In the genomic region with DNA sequence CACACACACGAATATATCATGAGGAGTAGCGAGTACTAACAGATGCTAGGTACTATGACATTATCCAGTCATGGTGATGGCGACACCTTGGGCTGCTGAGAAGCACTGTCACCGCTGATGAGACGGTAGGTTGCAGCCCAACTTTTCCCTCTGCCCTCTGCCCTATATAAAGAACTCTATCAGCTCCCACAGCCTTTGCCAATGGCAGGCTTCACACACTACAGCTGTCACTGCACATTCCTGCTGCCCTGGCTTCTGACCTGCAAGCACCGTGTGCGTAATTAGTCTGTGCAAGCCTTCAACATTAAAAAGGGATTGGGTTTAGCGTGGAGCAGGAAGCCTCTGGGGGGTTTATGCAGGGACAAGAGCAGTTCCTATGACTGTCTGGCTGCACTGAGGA, we compare ENCODE assay signal across 21 mouse cellular contexts. TPM values are rescaled to one million over a fixed set of nuclear protein-coding genes. Genes with fewer than 3 reads are reported as not detected.
DNase-seq lines count a peak whose midpoint lies in the region; ATAC-seq and TF ChIP-seq lines count a peak whose summit lies in the region.
"Had no signal": no experiment of that assay in that cellular context is flagged by ENCODE, and none has a peak within 500 bp of the region (broad histone marks: within the 10 kb centered on the region; RNA-seq: fewer than 3 reads in every experiment).

No protein-coding gene starts in this region.

- TF ChIP-seq POLR2A in heart, adult 2 months (IDR thresholded peaks at IDR 0.05; ENCODE audit: insufficient read depth, low read depth, low read length): no peak

- no peaks in the 10 kb centered on the region for H3K79me2 ChIP-seq in heart, adult 2 months (replicated peaks; ENCODE audit: control insufficient read depth, insufficient read depth, low read length)

- ATAC-seq in heart, embryonic 16.5 days (replicated peaks; ENCODE audit: extremely low read depth, insufficient read depth, low FRiP score): peak; percentile 87
- ATAC-seq: forebrain, embryonic 14.5 days; intestine, embryonic 16.5 days had no signal

- no peak overlapping the region for H3K27ac ChIP-seq in heart, adult 2 months
- peak overlapping the region; percentile 20; the same call in 1 of the 2 replicates for H3K27ac ChIP-seq in heart, embryonic 16.5 days (ENCODE audit: low read length)
- H3K27ac ChIP-seq: embryonic facial prominence, embryonic 15.5 days; forebrain, embryonic 10.5 days; heart, embryonic 13.5 days; hindbrain, embryonic 15.5 days; kidney, embryonic 15.5 days had no signal

- 65% methylated on average over 8 of the region's 8 CpGs for whole genome bisulfite sequencing in heart, adult 2 months
- WGBS in heart, embryonic 16.5 days: 44% methylated on average over 8 of the region's 8 CpGs

- no peak overlapping the region for H3K9ac ChIP-seq in heart, adult 2 months (ENCODE audit: low read depth, low read length)
- no peak overlapping the region for H3K9ac ChIP-seq in heart, embryonic 16.5 days (ENCODE audit: low read length)
- H3K9ac ChIP-seq: embryonic facial prominence, embryonic 15.5 days; heart, embryonic 13.5 days; hindbrain, embryonic 15.5 days; kidney, embryonic 15.5 days had no signal

- H3K4me2 ChIP-seq in heart, embryonic 16.5 days (ENCODE audit: low read depth, low read length): no peak overlapping the region
- H3K4me2 ChIP-seq: embryonic facial prominence, embryonic 15.5 days; heart, embryonic 13.5 days; hindbrain, embryonic 15.5 days; kidney, embryonic 15.5 days had no signal

- H3K4me1 ChIP-seq in heart, adult 2 months (ENCODE audit: control insufficient read depth, insufficient read depth, low read length): no peaks in the 10 kb centered on the region
- H3K4me1 ChIP-seq in heart, embryonic 16.5 days (ENCODE audit: control insufficient read depth, insufficient read depth, low read length): 0 out of 2 replicates have a peak, but pooled peaks cover 4% of the 10 kb centered on the region
- H3K4me1 ChIP-seq: embryonic facial prominence, embryonic 15.5 days; forebrain, embryonic 10.5 days; heart, embryonic 13.5 days; hindbrain, embryonic 15.5 days; kidney, embryonic 15.5 days had no signal

- peak in 1 of 2 experiments; percentile 16 for DNase-seq in heart, adult 2 months
- DNase-seq in heart, postnatal 25 days (ENCODE audit: low spot score): no peak
- no peak for DNase-seq in heart, adult 8-10 months (ENCODE audit: low spot score)
- DNase-seq in heart, postnatal 4 days: peak; percentile 38
- DNase-seq in adrenal gland, postnatal 36 days: no peak
- no peak for DNase-seq in right cerebral cortex, postnatal 10 days (ENCODE audit: low spot score in 2 of 2)
- DNase-seq: adrenal gland, adult 8-10 months; cerebellum, adult 11 months; cerebellum, adult 8-10 months; cerebellum, postnatal 14 days; embryo, embryonic 11 days; kidney, adult 2 months had no signal

- no peaks in the 10 kb centered on the region for H3K9me3 ChIP-seq in heart, embryonic 16.5 days (replicated peaks; ENCODE audit: control insufficient read depth, low read length)
- H3K9me3 ChIP-seq: embryonic facial prominence, embryonic 15.5 days; forebrain, embryonic 10.5 days; heart, embryonic 13.5 days; hindbrain, embryonic 15.5 days; kidney, embryonic 15.5 days had no signal

- no peak for TF ChIP-seq CTCF in heart, adult 2 months (IDR thresholded peaks at IDR 0.05)

- TF ChIP-seq EP300 in heart, adult 2 months (IDR thresholded peaks at IDR 0.05; ENCODE audit: insufficient read depth, low read depth, low read length): peak; percentile 52; the same call in 1 of the 2 replicates

- intact Hi-C loops in heart, adult 2 months (cut with DNase I): no loop called here
- intact Hi-C loops in heart, postnatal 25 days (cut with DNase I): no loop called here

- no peaks in the 10 kb centered on the region for H3K27me3 ChIP-seq in heart, adult 2 months (ENCODE audit: control insufficient read depth, insufficient read depth, low read length)
- H3K27me3 ChIP-seq in heart, embryonic 16.5 days (ENCODE audit: control insufficient read depth, insufficient read depth, low read length): no peaks in the 10 kb centered on the region
- H3K27me3 ChIP-seq: embryonic facial prominence, embryonic 15.5 days; heart, embryonic 13.5 days; hindbrain, embryonic 15.5 days; kidney, embryonic 15.5 days had no signal

- H3K36me3 ChIP-seq in heart, adult 2 months (ENCODE audit: control insufficient read depth, insufficient read depth, low read length): no peaks in the 10 kb centered on the region
- peaks cover 23% of the 10 kb centered on the region for H3K36me3 ChIP-seq in heart, embryonic 16.5 days (ENCODE audit: control insufficient read depth, insufficient read depth)

- H3K4me3 ChIP-seq in heart, adult 2 months: no peak overlapping the region
- no peak overlapping the region for H3K4me3 ChIP-seq in heart, embryonic 16.5 days (ENCODE audit: low read length)
- H3K4me3 ChIP-seq: embryonic facial prominence, embryonic 15.5 days; erythroblast, embryonic 14.5 days; forebrain, embryonic 10.5 days; heart, embryonic 13.5 days; hindbrain, embryonic 15.5 days; kidney, embryonic 15.5 days had no signal

RNA-seq across cellular contexts. Expression of a gene that starts 16.7 kb away (rescaled TPM):
- 1 to 10 TPM; 7.0 to 8.6 TPM for total RNA-seq in heart, adult 2 months (2021)
- 5.7 and 11.5 TPM in 2 replicates for polyA plus RNA-seq in heart, adult 2 months (2012; rRNA removed)
- 10 to 100 TPM in 1 of 2 experiments, 1 to 10 TPM in 1; 6.0 to 10.4 TPM for total RNA-seq in heart, postnatal 25 days (2021)
- 4.7 and 5.3 TPM in 2 replicates for polyA plus RNA-seq in heart, embryonic 16.5 days (2015; fragmentation: Nextera tagmentation; extraction: Ambion mirVana)
- 1 to 10 TPM; 6.2 to 8.3 (median 6.7) TPM for total RNA-seq in heart, adult 8-10 months (2022)
- total RNA-seq in heart, postnatal 4 days (2021): 1 to 10 TPM; 7.0 to 8.8 TPM
- 1 to 10 TPM; 6.6 to 7.7 TPM for total RNA-seq in adrenal gland, postnatal 36 days (2021)

RNA-seq across cellular contexts. Expression of a gene that starts 16.8 kb away (rescaled TPM):
- total RNA-seq in heart, adult 2 months (2021): 10 to 100 TPM; 54.6 to 64.7 TPM
- 25.5 and 36.3 TPM in 2 replicates for polyA plus RNA-seq in heart, adult 2 months (2012; rRNA removed)
- 10 to 100 TPM; 68.5 to 68.6 TPM for total RNA-seq in heart, postnatal 25 days (2021)
- polyA plus RNA-seq in heart, embryonic 16.5 days (2015; fragmentation: Nextera tagmentation; extraction: Ambion mirVana): 128 and 134 TPM in 2 replicates
- total RNA-seq in heart, adult 8-10 months (2022): 10 to 100 TPM; 58.4 to 70.5 (median 62.3) TPM
- total RNA-seq in heart, postnatal 4 days (2021): 10 to 100 TPM; 87.1 to 94.5 TPM
- 10 to 100 TPM; 86.7 to 90.8 TPM for total RNA-seq in adrenal gland, postnatal 36 days (2021)

RNA-seq across cellular contexts. Expression of a gene that starts 43.4 kb away (rescaled TPM):
- 100 to 1,000 TPM in 1 of 2 experiments, 10 to 100 TPM in 1; 97.2 to 112 TPM for total RNA-seq in heart, adult 2 months (2021)
- polyA plus RNA-seq in heart, adult 2 months (2012; rRNA removed): 31.2 and 37.8 TPM in 2 replicates
- 100 to 1,000 TPM in 1 of 2 experiments, 10 to 100 TPM in 1; 99.6 to 111 TPM for total RNA-seq in heart, postnatal 25 days (2021)
- polyA plus RNA-seq in heart, embryonic 16.5 days (2015; fragmentation: Nextera tagmentation; extraction: Ambion mirVana): 63.1 and 70.2 TPM in 2 replicates
- total RNA-seq in heart, adult 8-10 months (2022): 100 to 1,000 TPM; 100 to 109 (median 105) TPM
- 100 to 1,000 TPM; 127 to 136 TPM for total RNA-seq in heart, postnatal 4 days (2021)
- total RNA-seq in adrenal gland, postnatal 36 days (2021): 10 to 100 TPM; 84.4 to 86.5 TPM
